Mouse (Mus musculus): ENCODE measurements around the gene Suz12.

Suz12 gene

GRCm38 (mm10) chr11:80075608-80076277, 82.8 kb downstream of the Suz12 start:
- DNase-seq (ENCODE audit: low spot score in 2 of 2), result peak; percentile 34 to 51

DNA sequence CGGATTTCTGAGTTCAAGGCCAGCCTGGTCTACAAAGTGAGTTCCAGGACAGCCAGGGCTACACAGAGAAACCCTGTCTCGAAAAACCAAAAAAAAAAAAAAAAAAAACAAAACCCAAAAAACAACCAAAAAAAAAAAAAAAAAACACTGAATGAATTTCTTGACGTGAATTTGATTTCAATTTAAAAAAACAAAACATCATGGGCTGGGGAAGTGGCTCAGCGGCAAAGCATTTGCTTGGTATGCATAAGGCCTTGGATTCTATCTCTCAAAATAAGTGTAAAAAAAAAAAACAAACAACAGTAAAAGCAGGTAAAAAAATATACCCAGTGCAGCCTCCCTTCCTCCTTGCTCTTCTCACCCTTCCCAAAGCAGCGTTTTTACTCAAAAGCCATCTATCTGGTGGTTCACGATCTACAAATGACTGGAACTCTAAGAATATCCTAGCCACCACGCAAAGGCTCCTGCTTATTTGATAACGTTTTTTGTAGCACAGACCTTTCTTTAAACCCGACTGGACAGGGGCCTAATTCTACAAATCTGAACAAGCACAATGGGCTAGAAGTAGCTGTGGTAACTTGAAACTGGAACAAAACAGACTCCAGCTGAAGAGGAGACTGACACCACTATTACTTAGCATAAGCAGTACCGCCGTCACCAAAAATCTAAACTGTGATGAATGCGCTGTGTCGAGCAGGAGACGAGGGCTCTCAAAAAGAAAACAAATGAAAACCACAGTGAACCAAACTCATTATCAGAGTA, 85.1 kb downstream of the Suz12 start:
- no peak for DNase-seq (ENCODE audit: low spot score in 2 of 2)

DNA sequence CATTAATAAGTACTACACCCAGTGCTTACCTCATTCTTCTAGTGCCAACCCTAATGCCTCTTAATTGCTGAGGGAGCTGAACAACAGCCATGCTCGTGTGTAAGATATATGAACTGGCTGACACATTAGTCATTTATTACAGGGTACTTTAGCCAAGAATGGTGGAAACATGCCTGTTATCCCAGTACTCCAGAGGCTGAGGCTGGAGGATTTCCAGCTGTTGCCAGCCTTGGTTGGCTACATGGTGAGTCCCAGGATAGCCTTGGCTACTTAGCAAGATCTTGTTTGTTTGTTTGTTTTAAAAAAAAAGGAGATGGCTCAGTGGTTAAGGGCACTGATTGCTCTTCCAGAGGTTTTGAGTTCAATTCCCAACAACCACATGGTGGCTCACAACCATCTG, 85.9 kb downstream of the Suz12 start:
- DNase-seq (ENCODE audit: low spot score in 2 of 2), result no peak

DNA sequence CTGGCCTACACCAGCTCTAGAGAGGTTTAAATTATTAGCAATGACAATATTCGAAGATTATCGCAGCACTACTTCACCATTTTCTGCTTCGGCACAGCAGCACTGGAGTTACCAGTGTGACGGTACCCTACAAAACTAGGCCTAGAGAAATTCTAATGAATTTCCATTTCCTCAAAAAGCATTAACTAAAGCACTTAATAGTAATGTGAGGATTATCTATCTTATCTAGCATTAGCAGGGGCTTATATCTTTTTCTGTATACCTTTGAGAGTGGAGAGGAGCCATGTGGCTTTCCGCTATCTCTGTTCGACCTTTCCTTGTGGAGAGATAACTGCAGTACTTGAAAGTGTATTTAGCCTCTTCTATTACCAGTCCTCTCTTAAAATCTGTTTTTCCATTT, 86.8 kb downstream of the Suz12 start:
- DNase-seq (ENCODE audit: low spot score in 2 of 2), result no peak

- peak in 1 of 2 experiments; percentile 48 for DNase-seq (ENCODE audit: low spot score in 2 of 2)
Measured at GRCm38 (mm10) chr11:80080381-80080825, 87.5 kb downstream of the Suz12 start.

DNA sequence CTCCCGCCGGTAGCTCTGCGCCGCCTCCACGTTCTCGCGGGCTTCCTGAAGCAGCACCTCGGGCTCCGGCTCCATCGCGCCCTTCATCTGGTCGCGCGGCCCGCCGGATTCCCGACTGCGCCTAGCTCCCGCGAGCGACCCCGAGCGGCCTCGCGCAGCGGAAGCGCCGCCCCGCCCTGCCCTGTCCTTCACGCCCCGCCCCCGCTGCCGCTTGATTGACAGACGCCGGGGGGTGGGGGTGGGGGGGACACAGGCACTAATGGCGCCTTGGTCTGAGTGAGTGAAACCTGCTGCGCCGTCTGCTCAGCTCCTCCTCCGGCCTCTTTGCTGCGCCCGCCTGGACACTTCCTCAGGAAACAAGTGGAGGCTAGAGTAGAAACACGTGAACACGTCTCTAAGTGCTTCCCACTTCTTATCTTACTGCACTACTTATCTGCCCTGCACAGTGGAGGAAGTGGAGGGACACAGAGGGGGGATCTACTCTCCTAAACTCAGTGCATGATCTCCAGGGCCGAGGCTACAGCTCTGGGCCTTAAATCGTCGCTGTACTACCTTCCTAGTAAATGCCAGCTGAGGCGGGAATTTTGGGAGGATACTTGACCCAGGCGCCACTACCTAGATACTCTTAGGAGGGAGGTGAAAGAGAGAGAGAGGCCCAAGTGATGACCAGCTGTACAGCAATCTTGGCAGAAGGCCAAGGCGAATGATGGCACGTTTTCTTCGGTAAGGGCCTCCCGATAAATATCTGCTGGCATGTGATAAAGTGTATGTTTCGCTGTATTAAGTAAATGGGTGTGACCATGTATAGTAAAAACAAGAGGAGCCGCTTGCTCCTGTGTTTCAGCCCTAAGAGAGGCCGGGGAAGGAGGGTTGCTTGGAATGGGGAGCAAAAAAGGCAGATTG, 88.2 kb downstream of the Suz12 start, which contains the start of gene Crlf3:
Gene Crlf3, minus strand, starts transcription at position 166 of the 903 bp plus-strand sequence.
- DNase-seq (ENCODE audit: low spot score in 2 of 2), result peak; percentile 93

DNA sequence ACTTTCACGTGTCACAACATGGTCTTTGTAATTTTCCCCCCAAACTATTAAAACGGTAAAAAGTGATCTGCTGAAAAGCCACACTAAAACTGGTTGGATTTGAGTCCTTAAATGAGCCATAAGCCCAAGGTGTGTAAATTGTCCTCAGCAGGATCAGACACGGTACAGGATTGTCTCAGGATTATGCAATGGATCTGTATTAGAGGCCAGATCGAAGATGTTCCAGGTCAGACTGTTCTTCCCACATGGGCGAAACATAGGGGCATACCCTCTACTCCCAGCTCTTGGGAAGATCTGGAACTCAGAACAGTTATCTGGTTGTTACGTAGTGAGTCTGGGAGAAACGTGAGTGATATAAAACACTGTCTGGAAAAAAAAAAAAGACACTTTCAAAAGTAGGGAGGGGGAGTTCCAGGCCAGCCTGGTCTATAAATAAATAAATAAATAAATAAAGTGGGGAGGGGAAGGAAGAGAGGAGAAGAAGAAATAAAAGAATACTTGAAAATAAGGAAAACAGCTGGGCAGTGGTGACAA, 88.9 kb downstream of the Suz12 start:
- no peak for DNase-seq (ENCODE audit: low spot score in 2 of 2)
